ENCODE assay signal across 12 mouse cellular contexts in genomic region chr11:86582543-86583260, GRCm38 (mm10). TPM values are rescaled to one million over a fixed set of nuclear protein-coding genes. Genes with fewer than 3 reads are reported as not detected.
DNase-seq lines count a peak whose midpoint lies in the region; ATAC-seq and TF ChIP-seq lines count a peak whose summit lies in the region.
"Had no signal": no experiment of that assay in that cellular context is flagged by ENCODE, and none has a peak within 500 bp of the region (broad histone marks: within the 10 kb centered on the region; RNA-seq: fewer than 3 reads in every experiment).

No protein-coding gene starts in this region.

- peak overlapping the region; percentile 73 for H3K27ac ChIP-seq in heart, postnatal 0 days (ENCODE audit: low read depth)
- H3K27ac ChIP-seq in MEL (ENCODE audit: control insufficient read depth, low read depth, low read length): peak overlapping the region; percentile 96
- peak overlapping the region; percentile 78 for H3K27ac ChIP-seq in intestine, embryonic 14.5 days (ENCODE audit: low read depth)
- H3K27ac ChIP-seq in small intestine, adult 2 months (ENCODE audit: insufficient read depth, low read depth, low read length): peak overlapping the region; percentile 97
- H3K27ac ChIP-seq: hindbrain, postnatal 0 days; midbrain, embryonic 10.5 days had no signal

- H3K27me3 ChIP-seq in heart, postnatal 0 days (ENCODE audit: control insufficient read depth, insufficient read depth, low read length): no peaks in the 10 kb centered on the region
- no peaks in the 10 kb centered on the region for H3K27me3 ChIP-seq in MEL (ENCODE audit: control insufficient read depth in 1 of 2, insufficient read depth in 2 of 2, low read length in 2 of 2)
- no peaks in the 10 kb centered on the region for H3K27me3 ChIP-seq in intestine, embryonic 14.5 days (replicated peaks; ENCODE audit: control insufficient read depth, insufficient read depth, low read length)
- no peaks in the 10 kb centered on the region for H3K27me3 ChIP-seq in small intestine, adult 2 months (ENCODE audit: control insufficient read depth, insufficient read depth, low read length)

- no peak for TF ChIP-seq EP300 in heart, postnatal 0 days (IDR thresholded peaks at IDR 0.05; ENCODE audit: low read depth)
- TF ChIP-seq EP300 in MEL (IDR thresholded peaks at IDR 0.05; ENCODE audit: low read depth in 1 of 2, low read length in 2 of 2): 0 out of 4 replicates have a peak, but pooled peaks of 1 of the 2 experiments have one; percentile 9

- ATAC-seq in heart, postnatal 0 days (ENCODE audit: insufficient read depth, low read depth): no peak
- ATAC-seq in intestine, embryonic 14.5 days (replicated peaks; ENCODE audit: low FRiP score, low TSS enrichment, low read depth): no peak
- ATAC-seq: hindbrain, postnatal 0 days had no signal

- no peak for TF ChIP-seq RAD21 in MEL (IDR thresholded peaks at IDR 0.05; ENCODE audit: low read depth, low read length)

- peak in 1 of 2 experiments; percentile 76; a peak in 3 of 4 replicates for TF ChIP-seq POLR2A in MEL (IDR thresholded peaks at IDR 0.05; ENCODE audit: control insufficient read depth in 1 of 2, insufficient read depth in 1 of 2, low read depth in 1 of 2, low read length in 2 of 2, poor library complexity in 1 of 2)
- TF ChIP-seq POLR2A in small intestine, adult 2 months (IDR thresholded peaks at IDR 0.05; ENCODE audit: low read depth, low read length): no peak

- H3K4me2 ChIP-seq in heart, postnatal 0 days (ENCODE audit: low read depth, low read length): no peak overlapping the region
- no peak overlapping the region for H3K4me2 ChIP-seq in intestine, embryonic 14.5 days (ENCODE audit: low read length)

- H3K4me1 ChIP-seq in heart, postnatal 0 days (ENCODE audit: control insufficient read depth, insufficient read depth): peaks cover 31% of the 10 kb centered on the region
- H3K4me1 ChIP-seq in MEL (ENCODE audit: control insufficient read depth in 1 of 2, insufficient read depth in 2 of 2, low read length in 2 of 2): peaks cover 11 to 25% of the 10 kb centered on the region in 2 experiments
- peaks cover 16% of the 10 kb centered on the region for H3K4me1 ChIP-seq in intestine, embryonic 14.5 days (replicated peaks; ENCODE audit: control insufficient read depth, insufficient read depth, low read length)
- peaks cover 16% of the 10 kb centered on the region for H3K4me1 ChIP-seq in small intestine, adult 2 months (ENCODE audit: control insufficient read depth, insufficient read depth, insufficient read length, low read length)

- H3K36me3 ChIP-seq in heart, postnatal 0 days (replicated peaks; ENCODE audit: control insufficient read depth, insufficient read depth, low read length): no peaks in the 10 kb centered on the region
- H3K36me3 ChIP-seq in MEL (ENCODE audit: control insufficient read depth in 1 of 2, insufficient read depth in 2 of 2, low read length in 2 of 2): peaks cover 4 to 28% of the 10 kb centered on the region in 2 experiments; a peak in 3 of 4 replicates
- peaks cover 5% of the 10 kb centered on the region for H3K36me3 ChIP-seq in intestine, embryonic 14.5 days (ENCODE audit: control insufficient read depth, insufficient read depth, low read length)
- peaks cover 23% of the 10 kb centered on the region for H3K36me3 ChIP-seq in small intestine, adult 2 months (ENCODE audit: control insufficient read depth, insufficient read depth, low read length)
- H3K36me3 ChIP-seq: midbrain, embryonic 10.5 days had no signal

- no peak overlapping the region for H3K9ac ChIP-seq in heart, postnatal 0 days (replicated peaks; ENCODE audit: low read depth, low read length)
- H3K9ac ChIP-seq in MEL (ENCODE audit: control insufficient read depth, low read depth, low read length, poor library complexity, severe bottlenecking): peak overlapping the region; percentile 88
- H3K9ac ChIP-seq in intestine, embryonic 14.5 days (ENCODE audit: low read length): no peak overlapping the region

- no peak overlapping the region for H3K4me3 ChIP-seq in heart, postnatal 0 days (ENCODE audit: low read depth, low read length)
- peak overlapping the region; percentile 69 to 74 for H3K4me3 ChIP-seq in MEL (ENCODE audit: control insufficient read depth in 1 of 2, insufficient read depth in 1 of 2, low read depth in 2 of 2, low read length in 2 of 2)
- H3K4me3 ChIP-seq in intestine, embryonic 14.5 days (ENCODE audit: low read depth, low read length): no peak overlapping the region
- H3K4me3 ChIP-seq in small intestine, adult 2 months (ENCODE audit: low read depth, low read length): no peak overlapping the region; the same call in 1 of the 2 replicates
- H3K4me3 ChIP-seq: midbrain, embryonic 10.5 days had no signal

- WGBS in heart, postnatal 0 days: 85% methylated on average over 7 of the region's 7 CpGs
- 85% methylated on average over 7 of the region's 7 CpGs for WGBS in intestine, embryonic 14.5 days
- 58% methylated on average over 7 of the region's 7 CpGs for WGBS in small intestine, adult 2 months

- H3K9me3 ChIP-seq in heart, postnatal 0 days (replicated peaks; ENCODE audit: control insufficient read depth, low read length): no peaks in the 10 kb centered on the region
- H3K9me3 ChIP-seq in MEL (replicated peaks; ENCODE audit: insufficient read depth, low read length): no peaks in the 10 kb centered on the region
- H3K9me3 ChIP-seq in intestine, embryonic 14.5 days (ENCODE audit: control insufficient read depth, low read length): no peaks in the 10 kb centered on the region
- H3K9me3 ChIP-seq: midbrain, embryonic 10.5 days had no signal

- TF ChIP-seq CTCF in heart, postnatal 0 days (IDR thresholded peaks at IDR 0.05; ENCODE audit: low read depth): no peak
- no peak for TF ChIP-seq CTCF in MEL (IDR thresholded peaks at IDR 0.05 in 2 of 3, conservative IDR thresholded peaks at IDR 0.05 in 1 of 3; ENCODE audit: control insufficient read depth in 1 of 3, insufficient read depth in 1 of 3, low read depth in 2 of 3, low read length in 3 of 3, poor library complexity in 1 of 3, severe bottlenecking in 1 of 3)
- TF ChIP-seq CTCF in small intestine, adult 2 months (IDR thresholded peaks at IDR 0.05; ENCODE audit: extremely low read depth, insufficient read length, insufficient replicate concordance, low read depth, low read length): no peak

- intact Hi-C loops in heart, postnatal 10 days (cut with DNase I): no loop called here

- no peak for DNase-seq in heart, postnatal 0 days (ENCODE audit: low spot score)
- DNase-seq in heart, postnatal 10 days: no peak
- DNase-seq in MEL (ENCODE audit: low read depth, low spot score): peak; percentile 73
- DNase-seq in intestine, embryonic 14.5 days (ENCODE audit: low spot score): no peak
- DNase-seq in left cerebral cortex, adult 8-10 months (ENCODE audit: low spot score in 2 of 2): no peak
- no peak for DNase-seq in layer of hippocampus, adult 9-11 months
- DNase-seq: cerebellum, postnatal 14 days; kidney, postnatal 14 days; retina, postnatal 1 day had no signal

- peaks cover 35% of the 10 kb centered on the region for H3K79me2 ChIP-seq in MEL (ENCODE audit: control insufficient read depth, insufficient read depth, low read length, poor library complexity)

TF ChIP-seq in MEL, 35 proteins besides CTCF, POLR2A, EP300 and RAD21:
- no peak for TF ChIP-seq MYC (IDR thresholded peaks at IDR 0.05; ENCODE audit: low read depth, low read length)
- no peak for TF ChIP-seq KAT2A (conservative IDR thresholded peaks at IDR 0.05; ENCODE audit: low read depth, low read length)
- TF ChIP-seq POLR2AphosphoS5 (IDR thresholded peaks at IDR 0.05; ENCODE audit: borderline replicate concordance, low read depth, low read length): 0 out of 2 replicates have a peak, but pooled peaks have one; percentile 5
- peak; percentile 31; the same call in 1 of the 2 replicates for TF ChIP-seq RCOR1 (IDR thresholded peaks at IDR 0.05; ENCODE audit: low read depth, low read length)
- peak; percentile 97 for TF ChIP-seq POLR2AphosphoS2 (IDR thresholded peaks at IDR 0.05; ENCODE audit: low read length)
- peak; percentile 38; the same call in 1 of the 2 replicates for TF ChIP-seq ZMIZ1 (IDR thresholded peaks at IDR 0.05; ENCODE audit: low read depth, low read length)
- peak; percentile 42; the same call in 1 of the 2 replicates for TF ChIP-seq NELFE (IDR thresholded peaks at IDR 0.05; ENCODE audit: low read depth, low read length)
- TF ChIP-seq NRF1 (IDR thresholded peaks at IDR 0.05; ENCODE audit: insufficient read depth, low read depth, low read length, poor library complexity, severe bottlenecking): no peak
- no peak for TF ChIP-seq TAL1 (IDR thresholded peaks at IDR 0.05; ENCODE audit: low read length)
- peak; percentile 5; the same call in 1 of the 2 replicates for TF ChIP-seq TBP (IDR thresholded peaks at IDR 0.05; ENCODE audit: low read depth, low read length)
- no peak for TF ChIP-seq MXI1 (IDR thresholded peaks at IDR 0.05; ENCODE audit: low read depth, low read length)
- peak; percentile 77 for TF ChIP-seq CHD1 (IDR thresholded peaks at IDR 0.05; ENCODE audit: low read depth, low read length)

RNA-seq across cellular contexts. Expression of gene Tubd1, which starts 37.9 kb away (rescaled TPM):
- total RNA-seq in heart, postnatal 0 days (2014; rRNA removed; ENCODE audit: low replicate concordance): 2.5 and 16.6 TPM in 2 replicates
- polyA plus RNA-seq in heart, postnatal 0 days (2015; fragmentation: Nextera tagmentation; extraction: Ambion mirVana): 8.0 and 10.6 TPM in 2 replicates
- 1 to 10 TPM; 5.5 to 6.2 TPM for total RNA-seq in heart, postnatal 10 days (2021)
- 21.5 and 23.4 TPM in 2 replicates for total RNA-seq in MEL (2012; rRNA removed)
- 10 to 100 TPM in 1 of 2 experiments, not detected in 1; 14.4 TPM for polyA plus RNA-seq in MEL (2012; ENCODE audit: insufficient read depth in 1 of 2, insufficient read length in 2 of 2, low read depth in 1 of 2, low replicate concordance in 2 of 2, missing spikeins in 1 of 2)
- 9.9 and 10.6 TPM in 2 replicates for polyA plus RNA-seq in intestine, embryonic 14.5 days (2014; fragmentation: Nextera tagmentation; extraction: Ambion mirVana)
- polyA plus RNA-seq in small intestine, adult 2 months (2012; rRNA removed): 0.93 and 1.2 TPM in 2 replicates
- total RNA-seq in left cerebral cortex, adult 8-10 months (2022): 1 to 10 TPM; 3.8 to 4.8 (median 3.9) TPM

RNA-seq across cellular contexts. Expression of gene Rps6kb1, which starts 38.1 kb away (rescaled TPM):
- total RNA-seq in heart, postnatal 0 days (2014; rRNA removed; ENCODE audit: low replicate concordance): 10.5 and 13.2 TPM in 2 replicates
- polyA plus RNA-seq in heart, postnatal 0 days (2015; fragmentation: Nextera tagmentation; extraction: Ambion mirVana): 32.7 and 37.1 TPM in 2 replicates
- total RNA-seq in heart, postnatal 10 days (2021): 10 to 100 TPM; 26.0 to 29.2 TPM
- 39.3 and 39.8 TPM in 2 replicates for total RNA-seq in MEL (2012; rRNA removed)
- 10 to 100 TPM; 49.4 to 73.6 TPM for polyA plus RNA-seq in MEL (2012; ENCODE audit: insufficient read depth in 1 of 2, insufficient read length in 2 of 2, low read depth in 1 of 2, low replicate concordance in 2 of 2, missing spikeins in 1 of 2)
- polyA plus RNA-seq in intestine, embryonic 14.5 days (2014; fragmentation: Nextera tagmentation; extraction: Ambion mirVana): 50.7 and 58.0 TPM in 2 replicates
- 1.5 and 3.9 TPM in 2 replicates for polyA plus RNA-seq in small intestine, adult 2 months (2012; rRNA removed)
- total RNA-seq in left cerebral cortex, adult 8-10 months (2022): 10 to 100 TPM; 39.0 to 44.0 (median 39.5) TPM

Comparison
In these comparisons a context has a peak if more than half of its experiments do, and no peak if none do; other contexts are left out.
1. H3K4me3 ChIP-seq: peak in MEL (2 of 2); none in heart, postnatal 0 days (single experiment), intestine, embryonic 14.5 days (single experiment) and small intestine, adult 2 months (single experiment).
2. Peak in every context shown above with its lines, with median percentiles within 50 percentile points of each other: H3K27ac ChIP-seq.